Comparison of ENCODE assay signal across 27 mouse cellular contexts in the genomic region with DNA sequence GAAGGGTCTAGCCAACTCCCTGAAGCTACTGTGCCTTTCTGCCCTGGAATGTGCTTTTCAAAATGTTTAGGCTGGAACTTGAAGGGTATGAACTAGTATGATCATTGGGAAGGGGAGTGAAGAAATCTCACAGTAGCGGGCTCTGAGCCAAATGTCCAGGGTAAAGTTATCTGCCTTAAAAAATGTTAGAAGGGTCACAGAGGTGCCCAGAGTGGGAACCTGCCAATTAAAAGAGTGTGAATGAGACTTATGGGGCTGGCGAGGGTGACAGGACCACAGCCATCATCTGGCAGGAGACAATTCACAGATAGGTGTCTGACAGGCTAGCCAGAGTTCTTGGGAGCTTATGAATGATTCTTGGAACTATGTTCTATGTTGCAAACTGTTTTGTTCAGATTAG.
A peak's percentile ranks its signal among the peaks of the same experiment; 100 is the strongest.
DNase-seq lines count a peak whose midpoint lies in the region; ATAC-seq lines count a peak whose summit lies in the region.
"Had no signal": no experiment of that assay in that cellular context is flagged by ENCODE, and none has a peak within 500 bp of the region (broad histone marks: within the 10 kb centered on the region; RNA-seq: fewer than 3 reads in every experiment).

No protein-coding gene starts in this region.

- no peak overlapping the region for H3K4me3 ChIP-seq in heart, embryonic 11.5 days (ENCODE audit: low read depth, low read length)
- no peak overlapping the region for H3K4me3 ChIP-seq in lung, embryonic 16.5 days (ENCODE audit: low read length)
- H3K4me3 ChIP-seq in heart, embryonic 14.5 days (ENCODE audit: control insufficient read depth in 1 of 2, insufficient read depth in 1 of 2, low read depth in 1 of 2, low read length in 2 of 2): no peak overlapping the region
- H3K4me3 ChIP-seq: erythroblast, embryonic 14.5 days; forebrain, embryonic 12.5 days; hindbrain, embryonic 12.5 days; intestine, embryonic 15.5 days; limb, embryonic 10.5 days; limb, embryonic 15.5 days; liver, embryonic 13.5 days; midbrain, embryonic 10.5 days; midbrain, embryonic 15.5 days; stomach, embryonic 15.5 days had no signal

- H3K9ac ChIP-seq in heart, embryonic 11.5 days (ENCODE audit: low read depth, low read length): no peak overlapping the region
- no peak overlapping the region for H3K9ac ChIP-seq in lung, embryonic 16.5 days (ENCODE audit: low read length)
- H3K9ac ChIP-seq in heart, embryonic 14.5 days (ENCODE audit: low read length): no peak overlapping the region
- H3K9ac ChIP-seq: forebrain, embryonic 12.5 days; hindbrain, embryonic 12.5 days; intestine, embryonic 15.5 days; limb, embryonic 15.5 days; liver, embryonic 13.5 days; midbrain, embryonic 15.5 days; stomach, embryonic 15.5 days had no signal

- H3K27ac ChIP-seq in heart, embryonic 11.5 days (ENCODE audit: low read depth, low read length): no peak overlapping the region
- H3K27ac ChIP-seq in lung, embryonic 16.5 days (ENCODE audit: low read length): no peak overlapping the region
- peak overlapping the region; percentile 47 to 49; a peak in 2 of 4 replicates for H3K27ac ChIP-seq in heart, embryonic 14.5 days (replicated peaks in 1 of 2; ENCODE audit: control insufficient read depth in 1 of 2, insufficient read depth in 1 of 2, low read depth in 2 of 2, low read length in 2 of 2)
- H3K27ac ChIP-seq: forebrain, embryonic 12.5 days; hindbrain, embryonic 12.5 days; hindbrain, postnatal 0 days; intestine, embryonic 15.5 days; limb, embryonic 10.5 days; limb, embryonic 15.5 days; liver, embryonic 13.5 days; midbrain, embryonic 10.5 days; midbrain, embryonic 15.5 days; stomach, embryonic 15.5 days had no signal

- no peaks in the 10 kb centered on the region for H3K27me3 ChIP-seq in heart, embryonic 11.5 days (ENCODE audit: control insufficient read depth, insufficient read depth, low read length)
- H3K27me3 ChIP-seq in lung, embryonic 16.5 days (ENCODE audit: control insufficient read depth, insufficient read depth, low read depth, low read length): no peaks in the 10 kb centered on the region
- H3K27me3 ChIP-seq in heart, embryonic 14.5 days (ENCODE audit: control insufficient read depth, insufficient read depth, low read length): no peaks in the 10 kb centered on the region
- H3K27me3 ChIP-seq: forebrain, embryonic 12.5 days; hindbrain, embryonic 12.5 days; intestine, embryonic 15.5 days; limb, embryonic 15.5 days; liver, embryonic 13.5 days; midbrain, embryonic 15.5 days; Patski; stomach, embryonic 15.5 days had no signal

- H3K9me3 ChIP-seq in heart, embryonic 11.5 days (replicated peaks; ENCODE audit: control insufficient read depth, low read length): no peaks in the 10 kb centered on the region
- no peaks in the 10 kb centered on the region for H3K9me3 ChIP-seq in lung, embryonic 16.5 days (ENCODE audit: control insufficient read depth, low read length)
- H3K9me3 ChIP-seq in heart, embryonic 14.5 days (ENCODE audit: control insufficient read depth, low read length): no peaks in the 10 kb centered on the region
- H3K9me3 ChIP-seq: forebrain, embryonic 12.5 days; hindbrain, embryonic 12.5 days; intestine, embryonic 15.5 days; limb, embryonic 10.5 days; limb, embryonic 15.5 days; liver, embryonic 13.5 days; midbrain, embryonic 10.5 days; midbrain, embryonic 15.5 days; stomach, embryonic 15.5 days had no signal

- 42% methylated on average over 2 of the region's 2 CpGs for WGBS in heart, embryonic 11.5 days (ENCODE audit: insufficient replicate concordance)
- WGBS in lung, embryonic 16.5 days: 25% methylated on average over 2 of the region's 2 CpGs
- 26% methylated on average over 2 of the region's 2 CpGs for WGBS in heart, embryonic 14.5 days

- peak; percentile 41 to 49 for DNase-seq in heart, adult 18-20 months
- no peak for DNase-seq in lung, postnatal 36 days
- DNase-seq in heart, postnatal 4 days: peak; percentile 17
- no peak for DNase-seq in kidney, postnatal 10 days
- DNase-seq: cerebellum, adult 2 months; cerebellum, postnatal 14 days; gastrocnemius, postnatal 25 days; kidney, adult 2 months; kidney, postnatal 4 days; layer of hippocampus, postnatal 36 days; liver, embryonic 13.5 days; lung, adult 2 months; right cerebral cortex, postnatal 25 days had no signal

- no peak overlapping the region for H3K4me2 ChIP-seq in heart, embryonic 11.5 days
- H3K4me2 ChIP-seq in lung, embryonic 16.5 days (ENCODE audit: low read depth, low read length): no peak overlapping the region
- no peak overlapping the region for H3K4me2 ChIP-seq in heart, embryonic 14.5 days (ENCODE audit: low read length)
- H3K4me2 ChIP-seq: forebrain, embryonic 12.5 days; hindbrain, embryonic 12.5 days; intestine, embryonic 15.5 days; limb, embryonic 15.5 days; liver, embryonic 13.5 days; midbrain, embryonic 15.5 days; stomach, embryonic 15.5 days had no signal

- peaks cover 7% of the 10 kb centered on the region for H3K4me1 ChIP-seq in heart, embryonic 11.5 days (ENCODE audit: control insufficient read depth, insufficient read depth, low read length)
- no peaks in the 10 kb centered on the region; the same call in 1 of the 2 replicates for H3K4me1 ChIP-seq in lung, embryonic 16.5 days (replicated peaks; ENCODE audit: control insufficient read depth, insufficient read depth, low read length)
- peaks cover 5 to 13% of the 10 kb centered on the region in 2 experiments for H3K4me1 ChIP-seq in heart, embryonic 14.5 days (ENCODE audit: control insufficient read depth in 2 of 2, insufficient read depth in 2 of 2, low read length in 2 of 2)
- H3K4me1 ChIP-seq: forebrain, embryonic 12.5 days; hindbrain, embryonic 12.5 days; intestine, embryonic 15.5 days; limb, embryonic 10.5 days; limb, embryonic 15.5 days; liver, embryonic 13.5 days; midbrain, embryonic 10.5 days; midbrain, embryonic 15.5 days; stomach, embryonic 15.5 days had no signal

- ATAC-seq in heart, embryonic 11.5 days (replicated peaks; ENCODE audit: insufficient number of reproducible peaks, low FRiP score, low TSS enrichment): no peak
- ATAC-seq in lung, embryonic 16.5 days (ENCODE audit: low read depth): peak; percentile 38; the same call in 1 of the 2 replicates
- ATAC-seq in heart, embryonic 14.5 days (ENCODE audit: insufficient number of reproducible peaks, insufficient read depth, low FRiP score, low read depth): peak; percentile 35; the same call in 1 of the 2 replicates
- ATAC-seq: hindbrain, postnatal 0 days; intestine, embryonic 15.5 days; midbrain, embryonic 15.5 days; Patski had no signal

- no peaks in the 10 kb centered on the region for H3K36me3 ChIP-seq in heart, embryonic 11.5 days (ENCODE audit: control insufficient read depth, insufficient read depth, low read length)
- no peaks in the 10 kb centered on the region for H3K36me3 ChIP-seq in lung, embryonic 16.5 days (ENCODE audit: control insufficient read depth, insufficient read depth, low read length)
- H3K36me3 ChIP-seq in heart, embryonic 14.5 days (ENCODE audit: control insufficient read depth, insufficient read depth, low read length): no peaks in the 10 kb centered on the region
- H3K36me3 ChIP-seq: forebrain, embryonic 12.5 days; hindbrain, embryonic 12.5 days; intestine, embryonic 15.5 days; limb, embryonic 10.5 days; limb, embryonic 15.5 days; liver, embryonic 13.5 days; midbrain, embryonic 10.5 days; midbrain, embryonic 15.5 days; stomach, embryonic 15.5 days had no signal

Comparison
In these comparisons a context has a peak if more than half of its experiments do, and no peak if none do; other contexts are left out.
1. H3K27ac ChIP-seq: peak in heart, embryonic 14.5 days (2 of 2); none in heart, embryonic 11.5 days (single experiment) and lung, embryonic 16.5 days (single experiment).
2. DNase-seq: peak in heart, adult 18-20 months (2 of 2) and heart, postnatal 4 days (single experiment); none in lung, postnatal 36 days (single experiment) and kidney, postnatal 10 days (single experiment).